Mouse (Mus musculus): ENCODE results near the gene Alg5.

Alg5 gene

DNA sequence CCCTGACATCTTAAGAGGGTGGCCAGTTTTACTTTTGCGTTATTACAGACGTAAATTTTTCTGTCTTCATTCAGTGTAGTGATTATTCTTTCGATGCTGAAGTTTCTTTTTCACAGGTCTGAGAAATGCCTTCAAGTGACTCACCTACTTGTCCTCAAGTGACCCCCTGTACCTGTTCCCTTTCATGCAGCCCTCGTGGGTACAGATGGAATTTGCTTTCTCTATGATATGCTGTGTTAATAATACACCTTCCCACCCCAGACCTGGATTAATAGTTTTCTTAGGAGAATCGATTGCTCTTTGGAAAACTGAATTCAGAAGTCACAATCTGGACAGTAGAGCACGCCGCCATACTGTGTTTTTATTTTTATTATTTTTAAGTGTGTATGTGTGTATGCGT is 2.0 kb downstream of the Alg5 start:
- DNase-seq (ENCODE audit: low read depth) = no peak

DNA sequence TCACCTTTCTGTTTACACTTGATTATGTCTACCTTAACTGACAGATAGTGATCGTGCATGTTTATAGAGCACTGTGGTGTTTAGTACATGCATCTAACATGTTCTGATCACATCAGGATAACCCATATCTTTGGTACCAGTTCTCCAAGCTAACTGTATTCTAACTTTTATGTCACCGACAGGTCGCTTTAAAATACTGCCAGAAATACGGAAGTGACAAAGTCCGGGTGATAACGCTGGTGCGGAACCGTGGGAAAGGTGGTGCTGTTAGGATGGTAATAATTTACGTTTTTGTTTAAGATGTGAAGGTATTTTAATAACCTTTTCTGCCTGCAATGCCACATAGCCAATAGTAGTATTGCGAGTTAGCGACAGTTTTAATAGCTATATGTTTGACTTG is 6.6 kb downstream of the Alg5 start:
- DNase-seq (ENCODE audit: low read depth) = no peak

GRCm38 (mm10) chr3:54745799-54746198 is 10.5 kb downstream of the Alg5 start:
- no peak for DNase-seq (ENCODE audit: low read depth)

DNA sequence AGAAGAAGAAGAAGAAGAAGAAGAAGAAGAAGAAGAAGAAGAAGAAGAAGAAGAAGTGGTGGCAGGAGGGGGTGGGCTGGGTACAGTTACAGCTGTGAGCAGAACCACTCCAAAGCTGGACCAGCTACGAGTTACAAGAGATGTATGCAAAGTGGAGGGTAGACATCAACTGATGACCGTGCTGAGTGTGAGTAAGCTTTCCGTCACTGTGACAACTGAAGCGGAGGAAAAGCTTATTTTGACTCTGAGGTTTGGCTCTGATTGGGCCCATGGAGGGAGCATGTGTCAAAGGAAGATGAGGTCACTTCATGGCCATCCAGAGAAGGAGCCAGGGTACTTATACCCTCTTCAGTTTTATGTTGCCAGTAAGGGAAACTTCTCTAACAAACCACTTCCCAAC is 18.1 kb downstream of the Alg5 start:
- DNase-seq (ENCODE audit: low read depth) = no peak

GRCm38 (mm10) chr3:54755145-54756041 is 20.1 kb downstream of the Alg5 start, which contains the start of gene Smad9:
Gene Smad9, plus strand, starts transcription at chr3:54755582.
- no peak for DNase-seq (ENCODE audit: low read depth)

DNA sequence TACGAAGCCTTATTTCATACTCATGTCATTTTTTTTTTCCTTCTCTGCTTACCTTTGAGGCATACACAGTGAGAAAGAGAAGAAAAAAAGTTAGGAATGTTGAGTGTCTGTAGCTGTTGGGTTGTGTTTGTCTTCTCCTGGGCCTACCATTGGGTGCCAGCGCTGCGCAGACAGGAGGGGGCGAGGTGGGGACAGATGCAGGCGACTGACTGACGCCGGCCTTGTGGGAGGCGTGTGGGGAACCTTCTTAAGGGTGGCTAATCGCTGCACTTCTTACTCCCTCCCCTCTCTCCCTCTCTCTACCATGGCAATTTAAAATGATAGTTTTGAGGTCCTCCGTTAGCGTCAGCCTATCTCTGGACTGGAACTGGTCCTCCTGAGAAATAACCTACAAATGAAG is 20.7 kb downstream of the Alg5 start:
- no peak for DNase-seq (ENCODE audit: low read depth)

DNA sequence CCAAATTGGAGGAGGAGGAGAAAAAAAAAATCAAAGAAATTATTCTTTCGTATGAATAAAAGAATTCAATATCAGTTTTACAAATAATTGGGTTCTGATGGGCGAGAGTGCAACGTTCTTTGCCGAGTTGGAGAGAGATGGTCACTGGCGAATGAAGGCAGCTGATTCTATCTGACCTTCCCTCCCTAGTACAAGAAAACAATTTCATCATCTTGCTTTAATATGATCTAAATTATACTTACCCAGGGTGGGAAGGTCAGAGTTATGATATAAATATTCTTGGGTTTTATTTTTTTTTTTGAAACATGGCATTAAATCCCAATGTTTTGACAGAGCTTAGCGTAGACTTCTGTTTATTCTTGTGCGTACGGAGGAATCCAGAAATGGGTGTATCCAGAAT is 22.1 kb downstream of the Alg5 start:
- no peak for DNase-seq (ENCODE audit: low read depth)

DNA sequence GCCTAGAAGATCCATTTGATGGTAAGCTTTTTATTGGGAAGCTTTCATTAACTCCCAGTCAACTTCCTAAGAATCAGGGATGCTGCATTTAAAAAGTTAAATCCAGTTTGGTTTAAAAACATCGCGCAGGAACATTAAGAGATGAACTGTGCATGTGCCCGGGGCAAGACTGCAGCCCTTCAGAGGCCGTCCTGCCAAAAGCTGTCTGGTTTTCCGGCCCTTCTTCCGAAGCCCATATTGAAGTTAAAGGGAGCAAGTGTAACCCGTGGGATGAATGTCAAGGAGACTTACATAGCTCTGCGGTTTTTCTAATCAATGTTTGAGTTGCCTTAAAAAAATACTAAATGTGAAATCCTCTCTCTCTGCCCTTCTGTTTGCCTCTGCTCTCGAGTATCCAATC is 23.9 kb downstream of the Alg5 start:
- DNase-seq (ENCODE audit: low read depth) = no peak

DNA sequence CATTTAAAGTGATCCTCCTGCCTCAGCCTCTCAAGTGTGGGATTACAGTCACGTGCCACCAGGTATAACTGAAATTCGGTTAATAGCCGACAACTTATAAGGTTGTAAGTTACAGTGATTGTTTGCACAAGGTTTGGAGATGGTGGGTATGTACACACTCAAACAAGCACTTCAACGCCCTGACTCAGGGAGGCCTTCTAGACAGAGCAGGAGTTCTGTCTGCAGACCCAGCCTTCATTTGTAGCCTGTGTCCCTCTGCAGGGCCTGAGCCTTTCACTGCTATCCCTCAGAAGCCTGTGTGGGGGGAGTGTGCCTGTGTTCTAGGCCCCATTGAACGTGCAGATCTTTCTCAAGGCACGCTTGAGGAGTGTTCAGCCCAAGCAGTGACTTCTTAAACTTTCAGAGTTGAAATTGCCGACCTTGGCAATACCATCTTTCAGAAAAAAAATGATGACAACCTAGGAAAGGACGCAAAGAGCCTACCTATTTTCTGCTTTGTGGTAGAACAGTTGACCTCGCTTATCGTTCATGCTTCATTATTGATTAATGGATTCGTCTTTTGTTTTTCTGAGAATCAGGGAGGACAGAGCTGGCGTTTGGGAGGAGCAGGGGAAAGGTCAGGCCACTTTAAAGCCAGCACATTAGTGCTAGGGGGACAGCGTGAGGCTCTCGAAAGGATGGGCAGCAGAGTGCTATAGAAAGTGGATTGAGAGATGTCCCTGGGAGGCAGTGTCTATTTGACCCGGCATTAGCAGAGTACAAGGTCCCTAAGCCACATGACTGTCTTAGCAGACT is 25.2 kb downstream of the Alg5 start:
- DNase-seq (ENCODE audit: low read depth) = no peak

GRCm38 (mm10) chr3:54761258-54761657 is 25.9 kb downstream of the Alg5 start:
- no peak for DNase-seq (ENCODE audit: low read depth)

DNA sequence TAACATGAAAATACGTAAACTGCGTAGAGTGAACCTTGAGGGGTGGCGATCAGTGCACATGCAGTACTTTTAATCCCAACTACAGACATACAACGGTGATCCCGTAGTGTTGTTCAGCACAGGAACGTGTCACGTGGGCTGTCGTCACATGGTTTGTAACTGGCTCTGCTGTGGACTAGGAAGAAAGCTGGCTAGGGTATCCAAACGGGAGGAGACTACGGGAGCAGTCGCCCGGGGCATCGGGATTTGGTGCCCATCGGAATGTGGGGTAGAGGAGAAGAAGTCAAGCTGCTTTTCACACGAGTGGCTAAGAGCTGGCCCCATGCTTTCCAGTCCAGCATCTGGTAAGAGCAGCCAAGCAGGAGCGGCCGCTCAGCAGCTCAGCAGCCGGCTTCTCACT is 29.1 kb downstream of the Alg5 start:
- no peak for DNase-seq (ENCODE audit: low read depth)

- DNase-seq (ENCODE audit: low read depth) = peak; percentile 21
These were observed 30.2 kb downstream of the Alg5 start for GRCm38 (mm10) chr3:54765521-54765920.

- no peak for DNase-seq (ENCODE audit: low read depth)
These were observed 30.7 kb downstream of the Alg5 start for GRCm38 (mm10) chr3:54766034-54766433.

DNA sequence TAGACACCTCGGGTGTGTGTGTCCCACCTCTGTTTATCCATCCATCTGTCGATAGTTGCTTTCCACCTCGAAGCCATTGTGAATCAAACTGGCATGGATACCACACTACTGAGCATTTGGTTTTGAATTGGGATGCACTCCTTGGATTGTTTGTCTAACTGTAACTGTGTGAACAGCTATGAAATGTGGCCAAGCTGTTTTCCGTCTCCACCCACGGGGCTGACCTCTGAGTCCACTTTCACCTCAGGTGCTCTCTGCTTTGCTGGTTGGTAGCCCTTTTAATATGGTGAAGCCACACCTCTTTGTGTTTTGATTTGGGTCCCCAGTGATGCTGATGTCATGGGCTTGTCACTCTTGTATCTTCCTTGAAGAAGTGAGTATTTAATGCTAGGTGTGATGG is 31.5 kb downstream of the Alg5 start:
- no peak for DNase-seq (ENCODE audit: low read depth)

- peak; percentile 56 for DNase-seq (ENCODE audit: low read depth)
These were observed 33.3 kb downstream of the Alg5 start for GRCm38 (mm10) chr3:54768592-54768991.

GRCm38 (mm10) chr3:54769349-54770275 is 34.3 kb downstream of the Alg5 start:
- no peak for DNase-seq (ENCODE audit: low read depth)

- no peak for DNase-seq (ENCODE audit: low read depth)
These were observed 38.3 kb downstream of the Alg5 start for GRCm38 (mm10) chr3:54773613-54774012.

- no peak for DNase-seq (ENCODE audit: low read depth)
These were observed 40.8 kb downstream of the Alg5 start for GRCm38 (mm10) chr3:54775989-54776631.

- no peak for DNase-seq (ENCODE audit: low read depth)
These were observed 55.3 kb downstream of the Alg5 start for GRCm38 (mm10) chr3:54790601-54791000.

- no peak for DNase-seq (ENCODE audit: low read depth)
These were observed 56.7 kb downstream of the Alg5 start for GRCm38 (mm10) chr3:54791822-54792677.

GRCm38 (mm10) chr3:54793762-54794161 is 58.4 kb downstream of the Alg5 start:
- peak; percentile 28 for DNase-seq (ENCODE audit: low read depth)

All from 416B (cell line).